Mouse (Mus musculus): ENCODE measurements around the gene Gm4131.

DNA sequence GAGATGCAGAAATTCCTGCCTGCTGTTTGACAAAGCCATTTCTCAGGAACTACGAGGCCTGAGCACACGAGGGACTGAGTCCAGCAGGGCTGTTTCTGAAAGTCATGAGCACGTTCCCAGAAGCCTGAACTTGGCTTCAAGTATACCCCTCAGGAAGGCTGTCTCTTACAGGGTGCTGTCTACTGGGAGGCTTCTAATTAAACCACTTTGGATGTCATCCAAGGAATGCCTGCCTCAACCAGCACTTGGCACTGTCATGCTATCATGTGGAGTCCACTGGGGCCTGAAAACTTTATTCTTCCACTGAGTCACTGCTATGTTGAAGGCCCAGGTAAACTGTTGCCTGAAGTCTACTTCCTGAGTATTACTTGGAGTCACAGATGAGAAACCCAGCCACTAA, 112.6 kb downstream of the Gm4131 start:
- TF ChIP-seq GATA1 (IDR thresholded peaks at IDR 0.05; ENCODE audit: borderline replicate concordance, low read length) (no peak), FLI1 (IDR thresholded peaks at IDR 0.05; ENCODE audit: low read length) (no peak)
